In genomic region chr5:127965700-127966099, GRCm38 (mm10) we compare ENCODE assay signal across 23 mouse cellular contexts.
DNase-seq lines count a peak whose midpoint lies in the region; ATAC-seq and TF ChIP-seq lines count a peak whose summit lies in the region.
"Had no signal": no experiment of that assay in that cellular context is flagged by ENCODE, and none has a peak within 500 bp of the region (broad histone marks: within the 10 kb centered on the region; RNA-seq: fewer than 3 reads in every experiment).

No protein-coding gene starts in this region.

- no peaks in the 10 kb centered on the region for H3K36me3 ChIP-seq in heart, embryonic 10.5 days
- H3K36me3 ChIP-seq in liver, postnatal 0 days (replicated peaks; ENCODE audit: insufficient read depth, low read length): no peaks in the 10 kb centered on the region
- no peaks in the 10 kb centered on the region for H3K36me3 ChIP-seq in ES-E14 (ENCODE audit: control insufficient read depth, insufficient read depth, low read length, poor library complexity, severe bottlenecking)
- H3K36me3 ChIP-seq in stomach, postnatal 0 days (ENCODE audit: control insufficient read depth, insufficient read depth, low read length): no peaks in the 10 kb centered on the region
- H3K36me3 ChIP-seq: embryonic facial prominence, embryonic 12.5 days; forebrain, embryonic 12.5 days; heart, embryonic 13.5 days; limb, embryonic 15.5 days; liver, embryonic 15.5 days had no signal

- H3K27me3 ChIP-seq in heart, embryonic 10.5 days (ENCODE audit: insufficient read depth, poor library complexity, severe bottlenecking): no peaks in the 10 kb centered on the region
- H3K27me3 ChIP-seq in liver, postnatal 0 days (ENCODE audit: insufficient read depth, low read length): no peaks in the 10 kb centered on the region
- H3K27me3 ChIP-seq in stomach, postnatal 0 days (ENCODE audit: control insufficient read depth, insufficient read depth, low read length): no peaks in the 10 kb centered on the region
- H3K27me3 ChIP-seq: embryonic facial prominence, embryonic 12.5 days; forebrain, embryonic 12.5 days; heart, embryonic 13.5 days; limb, embryonic 15.5 days; liver, embryonic 15.5 days had no signal

- no peaks in the 10 kb centered on the region for H3K9me3 ChIP-seq in heart, embryonic 10.5 days
- peaks cover 5% of the 10 kb centered on the region; the same call in 1 of the 2 replicates for H3K9me3 ChIP-seq in liver, postnatal 0 days (ENCODE audit: low read length)
- no peaks in the 10 kb centered on the region for H3K9me3 ChIP-seq in ES-E14 (ENCODE audit: control insufficient read depth, insufficient read depth, low read depth, low read length)
- no peaks in the 10 kb centered on the region for H3K9me3 ChIP-seq in stomach, postnatal 0 days (ENCODE audit: control insufficient read depth, low read length)
- H3K9me3 ChIP-seq: embryonic facial prominence, embryonic 12.5 days; forebrain, embryonic 12.5 days; limb, embryonic 15.5 days had no signal

- DNase-seq in heart, adult 11 months: peak; percentile 21
- no peak for DNase-seq in heart, embryonic 10.5 days (ENCODE audit: low spot score)
- no peak for DNase-seq in liver, postnatal 0 days
- no peak for DNase-seq in liver
- DNase-seq in ES-E14 (ENCODE audit: low read depth, low spot score): no peak
- DNase-seq in stomach, postnatal 0 days (ENCODE audit: low spot score): no peak
- DNase-seq in cerebellum, adult 11-12 months: no peak
- DNase-seq: adrenal gland, postnatal 36 days; cerebellum, adult 2 months; cerebellum, postnatal 25 days; kidney, adult 9 months; kidney, postnatal 36 days; left cerebral cortex, postnatal 4 days; thymus, postnatal 14 days had no signal

- H3K4me1 ChIP-seq in heart, embryonic 10.5 days: no peaks in the 10 kb centered on the region
- no peaks in the 10 kb centered on the region for H3K4me1 ChIP-seq in liver, postnatal 0 days (ENCODE audit: insufficient read depth)
- no peaks in the 10 kb centered on the region for H3K4me1 ChIP-seq in ES-E14 (ENCODE audit: control insufficient read depth in 2 of 2, insufficient read depth in 2 of 2, low read length in 2 of 2, poor library complexity in 1 of 2)
- H3K4me1 ChIP-seq in stomach, postnatal 0 days (replicated peaks; ENCODE audit: control insufficient read depth, insufficient read depth): no peaks in the 10 kb centered on the region
- H3K4me1 ChIP-seq: embryonic facial prominence, embryonic 12.5 days; forebrain, embryonic 12.5 days; heart, embryonic 13.5 days; limb, embryonic 15.5 days; liver, embryonic 15.5 days had no signal

- TF ChIP-seq CTCF in liver, postnatal 0 days (IDR thresholded peaks at IDR 0.05; ENCODE audit: low read depth): peak; percentile 23; the same call in 1 of the 2 replicates
- peak; percentile 34 for TF ChIP-seq CTCF in stomach, postnatal 0 days (IDR thresholded peaks at IDR 0.05; ENCODE audit: low read depth)

- 83% methylated on average over 3 of the region's 3 CpGs for WGBS in heart, embryonic 10.5 days
- WGBS in liver, postnatal 0 days (ENCODE audit: insufficient replicate concordance): 72% methylated on average over 3 of the region's 3 CpGs
- 80% methylated on average over 3 of the region's 3 CpGs for WGBS in stomach, postnatal 0 days

- H3K27ac ChIP-seq in heart, embryonic 10.5 days: no peak overlapping the region
- H3K27ac ChIP-seq in liver, postnatal 0 days (ENCODE audit: low read depth): no peak overlapping the region
- H3K27ac ChIP-seq in ES-E14 (ENCODE audit: insufficient read depth, low read depth, low read length, poor library complexity, severe bottlenecking): no peak overlapping the region
- H3K27ac ChIP-seq in stomach, postnatal 0 days (replicated peaks): no peak overlapping the region
- H3K27ac ChIP-seq: embryonic facial prominence, embryonic 12.5 days; forebrain, embryonic 12.5 days; heart, embryonic 13.5 days; hindbrain, embryonic 14.5 days; limb, embryonic 15.5 days; liver, embryonic 15.5 days had no signal

- in situ Hi-C loops in ES-E14 (cut with MboI; ENCODE audit: low sequenced_read_pairs in 2 of 2, unreplicated experiment in 2 of 2): no loop called here

- no peak for ATAC-seq in liver, postnatal 0 days
- ATAC-seq in stomach, postnatal 0 days (ENCODE audit: low FRiP score, low TSS enrichment): no peak
- ATAC-seq: CD4-positive, CD25-positive, alpha-beta regulatory T cell, adult 4 months; lung, postnatal 0 days had no signal

- no peak overlapping the region for H3K4me3 ChIP-seq in heart, embryonic 10.5 days
- H3K4me3 ChIP-seq in liver, postnatal 0 days (ENCODE audit: low read depth, low read length): no peak overlapping the region
- H3K4me3 ChIP-seq in ES-E14 (ENCODE audit: insufficient read depth in 1 of 2, low read depth in 1 of 2, low read length in 2 of 2, poor library complexity in 1 of 2, severe bottlenecking in 1 of 2): no peak overlapping the region
- H3K4me3 ChIP-seq in stomach, postnatal 0 days (ENCODE audit: low read depth, low read length): no peak overlapping the region
- H3K4me3 ChIP-seq: embryonic facial prominence, embryonic 12.5 days; forebrain, embryonic 12.5 days; heart, embryonic 13.5 days; limb, embryonic 15.5 days; liver, embryonic 15.5 days had no signal

- no peak overlapping the region for H3K9ac ChIP-seq in liver, postnatal 0 days (replicated peaks)
- H3K9ac ChIP-seq in ES-E14 (ENCODE audit: insufficient read depth, low read depth, low read length, poor library complexity, severe bottlenecking): no peak overlapping the region
- H3K9ac ChIP-seq in stomach, postnatal 0 days (ENCODE audit: low read length): no peak overlapping the region
- H3K9ac ChIP-seq: embryonic facial prominence, embryonic 12.5 days; forebrain, embryonic 12.5 days; heart, embryonic 13.5 days; hindbrain, embryonic 14.5 days; limb, embryonic 15.5 days; liver, embryonic 15.5 days had no signal

- H3K4me2 ChIP-seq in liver, postnatal 0 days (ENCODE audit: low read depth, low read length): no peak overlapping the region
- H3K4me2 ChIP-seq in stomach, postnatal 0 days (replicated peaks; ENCODE audit: low read depth): no peak overlapping the region
- H3K4me2 ChIP-seq: embryonic facial prominence, embryonic 12.5 days; forebrain, embryonic 12.5 days; heart, embryonic 13.5 days; hindbrain, embryonic 14.5 days; limb, embryonic 15.5 days; liver, embryonic 15.5 days; midbrain, embryonic 11.5 days had no signal

- TF ChIP-seq EP300 in liver, postnatal 0 days (IDR thresholded peaks at IDR 0.05; ENCODE audit: low read depth): no peak
- no peak for TF ChIP-seq EP300 in stomach, postnatal 0 days (optimal IDR thresholded peaks at IDR 0.05)

TF ChIP-seq in ES-E14, 5 proteins besides CTCF, POLR2A, EP300 and RAD21:
- TF ChIP-seq ZC3H11A (IDR thresholded peaks at IDR 0.05; ENCODE audit: borderline replicate concordance, low read depth, low read length) (peak; percentile 52), ZNF384 (IDR thresholded peaks at IDR 0.05; ENCODE audit: low read depth, low read length) (no peak)
